In genomic region chr6:28214658-28215267, GRCm38 (mm10) we compare ENCODE assay signal across 8 mouse cellular contexts.
DNase-seq lines count a peak whose midpoint lies in the region; ATAC-seq and TF ChIP-seq lines count a peak whose summit lies in the region.

No protein-coding gene starts in this region.

- H3K4me1 ChIP-seq in cerebellum, adult 2 months (ENCODE audit: control insufficient read depth, insufficient read depth, low read length), result no peaks in the 10 kb centered on the region; the same call in 1 of the 2 replicates
- peaks cover 10% of the 10 kb centered on the region for H3K4me1 ChIP-seq in megakaryocyte, embryonic 14.5 days
- H3K4me1 ChIP-seq in intestine, embryonic 16.5 days (ENCODE audit: control insufficient read depth, insufficient read depth, low read length), result no peaks in the 10 kb centered on the region
- no peaks in the 10 kb centered on the region for H3K4me1 ChIP-seq in olfactory bulb, adult 2 months (ENCODE audit: control insufficient read depth, insufficient read depth, low read length)

- peak overlapping the region; percentile 83 for H3K9ac ChIP-seq in intestine, embryonic 16.5 days (ENCODE audit: low read depth, low read length)

- H3K27me3 ChIP-seq in cerebellum, adult 2 months (ENCODE audit: control insufficient read depth, insufficient read depth, low read length), result no peaks in the 10 kb centered on the region
- no peaks in the 10 kb centered on the region for H3K27me3 ChIP-seq in megakaryocyte, embryonic 14.5 days (replicated peaks)
- H3K27me3 ChIP-seq in intestine, embryonic 16.5 days (replicated peaks; ENCODE audit: control insufficient read depth, insufficient read depth, low read length), result no peaks in the 10 kb centered on the region

- ATAC-seq in megakaryocyte, adult 5-6 weeks (ENCODE audit: poor library complexity, severe bottlenecking), result no peak
- peak; percentile 40 for ATAC-seq in intestine, embryonic 16.5 days

- no peaks in the 10 kb centered on the region for H3K9me3 ChIP-seq in megakaryocyte, embryonic 14.5 days
- H3K9me3 ChIP-seq in intestine, embryonic 16.5 days (ENCODE audit: control insufficient read depth, low read length), result no peaks in the 10 kb centered on the region

- H3K4me3 ChIP-seq in cerebellum, adult 2 months (replicated peaks; ENCODE audit: insufficient read depth, low read depth, low read length), result peak overlapping the region; percentile 60
- H3K4me3 ChIP-seq in megakaryocyte, embryonic 14.5 days (replicated peaks), result peak overlapping the region; percentile 93
- H3K4me3 ChIP-seq in intestine, embryonic 16.5 days (ENCODE audit: low read length), result peak overlapping the region; percentile 69
- H3K4me3 ChIP-seq in olfactory bulb, adult 2 months (ENCODE audit: insufficient read depth, low read depth, low read length), result peak overlapping the region; percentile 87

- H3K4me2 ChIP-seq in intestine, embryonic 16.5 days (ENCODE audit: low read depth, low read length), result peak overlapping the region; percentile 86

- no peak for TF ChIP-seq POLR2A in cerebellum, adult 2 months (IDR thresholded peaks at IDR 0.05; ENCODE audit: borderline replicate concordance, insufficient read depth, low read length)
- TF ChIP-seq POLR2A in olfactory bulb, adult 2 months (IDR thresholded peaks at IDR 0.05; ENCODE audit: insufficient read depth, low read depth, low read length), result no peak

- H3K27ac ChIP-seq in cerebellum, adult 2 months (ENCODE audit: insufficient read depth, low read length), result peak overlapping the region; percentile 94
- H3K27ac ChIP-seq in intestine, embryonic 16.5 days (ENCODE audit: low read length), result no peak overlapping the region
- H3K27ac ChIP-seq in olfactory bulb, adult 2 months (ENCODE audit: insufficient read depth, low read depth, low read length), result peak overlapping the region; percentile 71

- H3K36me3 ChIP-seq in megakaryocyte, embryonic 14.5 days (replicated peaks; ENCODE audit: low read length), result peaks cover 32% of the 10 kb centered on the region
- no peaks in the 10 kb centered on the region for H3K36me3 ChIP-seq in intestine, embryonic 16.5 days (ENCODE audit: control insufficient read depth, insufficient read depth, low read length)

- peak in 1 of 2 experiments; percentile 29 for DNase-seq in cerebellum, adult 2 months
- no peak for DNase-seq in cerebellum, postnatal 4 days (ENCODE audit: low spot score in 2 of 2)
- no peak for DNase-seq in T-cell, adult 2 months (ENCODE audit: low spot score)
- DNase-seq in adrenal gland, adult 2 months, result no peak

- 25% methylated on average over 13 of the region's 13 CpGs for WGBS in cerebellum, adult 2 months
- WGBS in intestine, embryonic 16.5 days, result 41% methylated on average over 13 of the region's 13 CpGs
- WGBS in olfactory bulb, adult 2 months, result 41% methylated on average over 13 of the region's 13 CpGs

- no peak for TF ChIP-seq CTCF in cerebellum, adult 2 months (IDR thresholded peaks at IDR 0.05; ENCODE audit: borderline replicate concordance, insufficient read depth, low read depth, low read length)
- no peak for TF ChIP-seq CTCF in olfactory bulb, adult 2 months (IDR thresholded peaks at IDR 0.05; ENCODE audit: insufficient read depth, low read depth, low read length)
